Mouse (Mus musculus): ENCODE measurements at regions not wholly inside any gene's neighbourhood (a gene's known extent, or its start where the extent isn't known, plus 50 kb on each side); places are given as distances from the start of the nearest gene placed in this dataset. TPM values are rescaled to one million over a fixed set of nuclear protein-coding genes. Genes with fewer than 3 reads are reported as not detected.

DNA sequence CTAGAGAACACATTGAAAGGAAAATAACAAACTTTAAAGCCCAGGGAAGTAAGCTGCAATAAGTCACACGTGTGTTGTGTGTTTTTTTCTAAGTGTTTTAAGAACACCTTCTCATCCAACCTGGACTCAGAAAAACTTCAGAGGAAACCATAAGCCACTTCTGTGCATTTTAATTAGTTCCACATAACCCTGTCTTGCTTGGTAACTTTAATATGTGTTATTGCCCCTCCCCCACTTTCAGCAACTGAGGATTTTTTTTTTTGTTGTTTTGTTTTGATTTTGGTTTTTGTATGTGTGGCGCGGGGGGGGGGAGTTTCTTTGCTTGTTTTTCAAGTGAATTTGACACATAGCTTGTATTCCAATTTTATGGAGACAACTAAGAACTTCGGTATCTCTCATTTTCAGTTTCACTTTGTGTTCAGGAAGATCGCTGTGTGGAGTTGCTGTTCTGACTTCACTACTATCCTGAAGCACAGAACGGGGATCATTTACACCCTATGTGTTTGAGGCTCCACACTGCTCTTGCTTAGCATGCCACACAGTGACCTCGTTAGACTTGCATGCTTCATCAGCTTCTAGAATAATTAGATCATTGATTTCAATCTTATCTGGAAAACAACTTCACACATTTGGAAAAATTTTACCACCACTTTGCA lies 54.2 kb upstream of the Dpyd start:
- Histone ChIP-seq H3K27me3 (no peaks in the 10 kb centered on the region), H3K9ac (replicated peaks) (no peak overlapping the region), H3K27ac (replicated peaks) (no peak overlapping the region), H3K4me1 (peaks cover 20% of the 10 kb centered on the region), H3K36me3 (no peaks in the 10 kb centered on the region), H3K4me2 (replicated peaks) (no peak overlapping the region), H3K9me3 (no peaks in the 10 kb centered on the region), H3K4me3 (no peak overlapping the region)
- no peak for ATAC-seq (replicated peaks)
- WGBS, result 56% methylated on average over 7 of the region's 7 CpGs

DNA sequence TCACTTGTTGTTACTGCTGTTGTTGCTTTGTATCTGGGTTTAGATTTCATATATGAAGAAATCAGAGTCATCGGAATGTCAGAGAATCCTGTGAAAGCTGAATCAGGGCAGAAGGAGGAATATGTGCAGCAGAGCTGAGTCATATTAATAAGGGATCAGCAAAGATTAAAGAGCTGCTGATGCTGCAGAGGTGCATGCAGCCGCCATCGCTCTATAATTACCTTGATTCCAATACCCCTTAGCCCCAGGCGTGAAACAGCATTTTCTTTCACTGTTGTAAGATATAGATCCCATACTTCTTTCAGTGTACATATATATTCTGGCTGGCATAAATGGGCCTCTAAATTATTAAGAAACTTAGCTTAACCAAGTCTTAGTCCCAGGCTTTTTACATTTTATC lies 51.1 kb upstream of the Dpyd start:
- Histone ChIP-seq H3K4me3 (no peak overlapping the region), H3K27ac (replicated peaks) (no peak overlapping the region), H3K9ac (replicated peaks) (no peak overlapping the region), H3K4me2 (replicated peaks) (no peak overlapping the region), H3K9me3 (no peaks in the 10 kb centered on the region), H3K27me3 (no peaks in the 10 kb centered on the region), H3K36me3 (peaks cover 2% of the 10 kb centered on the region; the same call in 1 of the 2 replicates), H3K4me1 (peaks cover 24% of the 10 kb centered on the region)
- 79% methylated on average over 4 of the region's 4 CpGs for WGBS
- no peak for ATAC-seq (replicated peaks)

DNA sequence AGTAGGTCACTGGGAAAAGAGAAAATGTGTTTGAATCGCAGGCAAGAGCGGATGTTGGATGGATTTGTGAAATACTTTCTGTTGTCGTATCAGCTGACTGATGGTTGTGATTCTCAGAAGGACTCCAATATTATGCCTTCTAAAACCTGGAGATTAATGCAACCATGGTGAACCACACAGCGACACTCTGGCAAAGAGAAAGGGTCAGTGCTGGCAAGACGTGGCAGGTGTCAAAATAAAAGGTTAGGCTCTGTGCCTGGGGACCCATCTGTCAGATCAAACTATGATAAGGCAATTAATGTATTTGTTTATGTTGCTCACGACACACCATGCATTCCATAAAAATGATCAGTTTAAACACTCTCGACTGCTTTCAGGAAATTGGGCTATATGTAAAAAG lies 50.0 kb upstream of the Dpyd start:
- no peaks in the 10 kb centered on the region for H3K9me3 ChIP-seq
- peaks cover 7% of the 10 kb centered on the region; the same call in 1 of the 2 replicates for H3K36me3 ChIP-seq
- ATAC-seq (replicated peaks), result no peak
- WGBS, result 29% methylated on average over 7 of the region's 7 CpGs
- no peak overlapping the region for H3K4me3 ChIP-seq
- H3K27me3 ChIP-seq, result no peaks in the 10 kb centered on the region
- peaks cover 24% of the 10 kb centered on the region for H3K4me1 ChIP-seq
- no peak overlapping the region for H3K27ac ChIP-seq (replicated peaks)
- no peak overlapping the region for H3K9ac ChIP-seq (replicated peaks)
- H3K4me2 ChIP-seq (replicated peaks), result no peak overlapping the region

MicroRNA genes in the stretch of these regions (microRNA counts, 519-probe panel; counts per million panel counts)
- 4,005 counts per million, percentile 92 among the panel's probes with 10 or more counts for microRNA mmu-miR-137

Small RNA genes in the stretch of these regions (microRNA-seq; reads per million reads assigned to microRNA genes)
- gene Gm24155 (not detected), gene Mir137 (8,810 reads per million, percentile 95 among the genes with 10 or more reads in this experiment)

All from forebrain, embryonic 15.5 days (tissue).